Mouse (Mus musculus): ENCODE measurements around the gene Rbfox1. TPM values are rescaled to one million over a fixed set of nuclear protein-coding genes. Genes with fewer than 3 reads are reported as not detected.

Rbfox1 gene
- total and polyA plus RNA-seq, 2 experiments from 2014 or later: 129 to 214 TPM

- 32% methylated on average over 2 of the region's 2 CpGs for WGBS
- H3K9ac ChIP-seq: no peak overlapping the region
- DNase-seq (no peak), ATAC-seq (no peak)
- no peak for TF ChIP-seq CTCF (IDR thresholded peaks at IDR 0.05; ENCODE audit: low read depth)
- H3K4me1 ChIP-seq (ENCODE audit: insufficient read depth): no peaks in the 10 kb centered on the region
- H3K9me3 ChIP-seq (ENCODE audit: low read length): no peaks in the 10 kb centered on the region
- H3K4me2 ChIP-seq (ENCODE audit: low read depth): no peak overlapping the region
- H3K27me3 ChIP-seq (ENCODE audit: insufficient read depth, low read length): no peaks in the 10 kb centered on the region
- H3K27ac ChIP-seq (ENCODE audit: low read depth, low read length): no peak overlapping the region
- no peaks in the 10 kb centered on the region for H3K36me3 ChIP-seq (ENCODE audit: insufficient read depth)
- H3K4me3 ChIP-seq (ENCODE audit: low read depth, low read length): no peak overlapping the region
These were observed 529.7 kb downstream of the Rbfox1 start for GRCm38 (mm10) chr16:6414846-6415245.

- Histone ChIP-seq H3K4me2 (ENCODE audit: low read depth) (no peak overlapping the region), H3K27me3 (ENCODE audit: insufficient read depth, low read length) (no peaks in the 10 kb centered on the region), H3K9me3 (ENCODE audit: low read length) (no peaks in the 10 kb centered on the region), H3K36me3 (ENCODE audit: insufficient read depth) (no peaks in the 10 kb centered on the region), H3K9ac (no peak overlapping the region), H3K4me3 (ENCODE audit: low read depth, low read length) (no peak overlapping the region), H3K4me1 (ENCODE audit: insufficient read depth) (no peaks in the 10 kb centered on the region), H3K27ac (ENCODE audit: low read depth, low read length) (no peak overlapping the region)
- ATAC-seq (peak; percentile 25; the same call in 1 of the 2 replicates), DNase-seq (peak; percentile 24)
- TF ChIP-seq CTCF (IDR thresholded peaks at IDR 0.05; ENCODE audit: low read depth): no peak
- WGBS: 25% methylated on average over 3 of the region's 3 CpGs
These were observed 536.5 kb downstream of the Rbfox1 start for GRCm38 (mm10) chr16:6421623-6422145.

- WGBS: 86% methylated on average over 4 of the region's 4 CpGs
- no peak overlapping the region for H3K4me3 ChIP-seq (ENCODE audit: low read depth, low read length)
- no peak overlapping the region for H3K4me2 ChIP-seq (ENCODE audit: low read depth)
- H3K9me3 ChIP-seq (ENCODE audit: low read length): no peaks in the 10 kb centered on the region
- H3K27ac ChIP-seq (ENCODE audit: low read depth, low read length): no peak overlapping the region
- no peak for ATAC-seq
- H3K27me3 ChIP-seq (ENCODE audit: insufficient read depth, low read length): no peaks in the 10 kb centered on the region
- no peak for DNase-seq
- H3K4me1 ChIP-seq (ENCODE audit: insufficient read depth): no peaks in the 10 kb centered on the region
- no peak for TF ChIP-seq CTCF (IDR thresholded peaks at IDR 0.05; ENCODE audit: low read depth)
- H3K9ac ChIP-seq: no peak overlapping the region
- H3K36me3 ChIP-seq (ENCODE audit: insufficient read depth): no peaks in the 10 kb centered on the region
These were observed 538.8 kb downstream of the Rbfox1 start for GRCm38 (mm10) chr16:6423878-6424409.

GRCm38 (mm10) chr16:6424738-6425137 lies 539.6 kb downstream of the Rbfox1 start:
- TF ChIP-seq CTCF (IDR thresholded peaks at IDR 0.05; ENCODE audit: low read depth): no peak
- no peaks in the 10 kb centered on the region for H3K27me3 ChIP-seq (ENCODE audit: insufficient read depth, low read length)
- no peak for ATAC-seq
- H3K27ac ChIP-seq (ENCODE audit: low read depth, low read length): no peak overlapping the region
- 68% methylated on average over 2 of the region's 2 CpGs for WGBS
- no peak overlapping the region for H3K4me2 ChIP-seq (ENCODE audit: low read depth)
- no peaks in the 10 kb centered on the region for H3K36me3 ChIP-seq (ENCODE audit: insufficient read depth)
- no peak for DNase-seq
- H3K9ac ChIP-seq: no peak overlapping the region
- no peak overlapping the region for H3K4me3 ChIP-seq (ENCODE audit: low read depth, low read length)
- H3K9me3 ChIP-seq (ENCODE audit: low read length): no peaks in the 10 kb centered on the region
- no peaks in the 10 kb centered on the region for H3K4me1 ChIP-seq (ENCODE audit: insufficient read depth)

GRCm38 (mm10) chr16:6427292-6428281 lies 542.4 kb downstream of the Rbfox1 start:
- H3K4me2 ChIP-seq (ENCODE audit: low read depth): no peak overlapping the region
- TF ChIP-seq CTCF (IDR thresholded peaks at IDR 0.05; ENCODE audit: low read depth): no peak
- no peak overlapping the region for H3K9ac ChIP-seq
- no peaks in the 10 kb centered on the region for H3K9me3 ChIP-seq (ENCODE audit: low read length)
- 59% methylated on average over 12 of the region's 12 CpGs for WGBS
- no peaks in the 10 kb centered on the region for H3K27me3 ChIP-seq (ENCODE audit: insufficient read depth, low read length)
- no peak overlapping the region for H3K4me3 ChIP-seq (ENCODE audit: low read depth, low read length)
- ATAC-seq: no peak
- peak; percentile 25 for DNase-seq
- H3K4me1 ChIP-seq (ENCODE audit: insufficient read depth): no peaks in the 10 kb centered on the region
- H3K36me3 ChIP-seq (ENCODE audit: insufficient read depth): no peaks in the 10 kb centered on the region
- no peak overlapping the region for H3K27ac ChIP-seq (ENCODE audit: low read depth, low read length)

- peak; percentile 58 for TF ChIP-seq CTCF (IDR thresholded peaks at IDR 0.05; ENCODE audit: low read depth)
- H3K4me2 ChIP-seq (ENCODE audit: low read depth): no peak overlapping the region
- H3K27me3 ChIP-seq (ENCODE audit: insufficient read depth, low read length): no peaks in the 10 kb centered on the region
- H3K36me3 ChIP-seq (ENCODE audit: insufficient read depth): no peaks in the 10 kb centered on the region
- 82% methylated on average over 2 of the region's 2 CpGs for WGBS
- no peak overlapping the region for H3K9ac ChIP-seq
- DNase-seq (peak; percentile 21), ATAC-seq (peak; percentile 50)
- no peaks in the 10 kb centered on the region for H3K9me3 ChIP-seq (ENCODE audit: low read length)
- H3K4me1 ChIP-seq (ENCODE audit: insufficient read depth): no peaks in the 10 kb centered on the region
- H3K27ac ChIP-seq (ENCODE audit: low read depth, low read length): no peak overlapping the region
- no peak overlapping the region for H3K4me3 ChIP-seq (ENCODE audit: low read depth, low read length)
These were observed 545.8 kb downstream of the Rbfox1 start for GRCm38 (mm10) chr16:6430981-6431380.

GRCm38 (mm10) chr16:6436445-6436844 lies 551.3 kb downstream of the Rbfox1 start:
- ATAC-seq: no peak
- Histone ChIP-seq H3K9ac (no peak overlapping the region), H3K4me2 (ENCODE audit: low read depth) (no peak overlapping the region), H3K27ac (ENCODE audit: low read depth, low read length) (no peak overlapping the region), H3K9me3 (ENCODE audit: low read length) (no peaks in the 10 kb centered on the region), H3K4me3 (ENCODE audit: low read depth, low read length) (no peak overlapping the region), H3K36me3 (ENCODE audit: insufficient read depth) (no peaks in the 10 kb centered on the region), H3K4me1 (ENCODE audit: insufficient read depth) (no peaks in the 10 kb centered on the region), H3K27me3 (ENCODE audit: insufficient read depth, low read length) (no peaks in the 10 kb centered on the region)
- peak; percentile 56 for TF ChIP-seq CTCF (IDR thresholded peaks at IDR 0.05; ENCODE audit: low read depth)
- 74% methylated on average over 2 of the region's 2 CpGs for WGBS
- peak; percentile 20 for DNase-seq

Data from forebrain, postnatal 0 days (tissue).